8 mouse cellular contexts compared by ENCODE assay signal in genomic region chr15:98762670-98763529, GRCm38 (mm10). TPM values are rescaled to one million over a fixed set of nuclear protein-coding genes. Genes with fewer than 3 reads are reported as not detected.
DNase-seq lines count a peak whose midpoint lies in the region; ATAC-seq and TF ChIP-seq lines count a peak whose summit lies in the region.

TSS of gene Arf3 (minus strand) at chr15:98763214.

- DNase-seq in Patski (ENCODE audit: low read depth, low spot score) = peak; percentile 68
- DNase-seq in cerebellum, postnatal 14 days = peak; percentile 96 to 97
- DNase-seq in frontal cortex, postnatal 25 days (ENCODE audit: low spot score in 2 of 2) = peak; percentile 94 to 96
- DNase-seq in hindbrain, embryonic 14.5 days (ENCODE audit: low spot score) = peak; percentile 96
- DNase-seq in layer of hippocampus, postnatal 36 days = peak; percentile 96 to 97
- DNase-seq in lung, postnatal 36 days = peak; percentile 97
- peak; percentile 97 for DNase-seq in retina, postnatal 1 day
- peak; percentile 92 to 97 for DNase-seq in urinary bladder, adult 18-20 months (ENCODE audit: low spot score in 2 of 2)

- POLR2A ChIA-PET in Patski (lab: Charles Lee) = interaction anchor here (0.5 to 1.3 kb wide), 11 partner anchors 8 to 384 kb away, joined by 3 to 7 read pairs (median 4); no protein-coding TSS in a partner anchor

- TF ChIP-seq CTCF in Patski (IDR thresholded peaks at IDR 0.05) = no peak

- CTCF ChIA-PET in Patski (lab: Charles Lee) = interaction anchor here (0.7 to 0.9 kb wide), 2 partner anchors 11 to 18 kb away, joined by 3 read pairs; no protein-coding TSS in a partner anchor

- peaks cover 20% of the 10 kb centered on the region for H3K4me1 ChIP-seq in hindbrain, embryonic 14.5 days (replicated peaks; ENCODE audit: control insufficient read depth, insufficient read depth, low read length)

- H3K9ac ChIP-seq in hindbrain, embryonic 14.5 days = peak within 1 kb of the TSS; percentile 92

- peak within 1 kb of the TSS; percentile 72 for H3K4me2 ChIP-seq in hindbrain, embryonic 14.5 days (replicated peaks)

- in situ Hi-C loops in Patski (cut with MboI; ENCODE audit: low pct_unique_long_range_greater_than_20kb) = no loop called here

- H3K9me3 ChIP-seq in hindbrain, embryonic 14.5 days (ENCODE audit: control insufficient read depth, low read length) = no peaks in the 10 kb centered on the region

- H3K36me3 ChIP-seq in hindbrain, embryonic 14.5 days (replicated peaks; ENCODE audit: control insufficient read depth, insufficient read depth) = peaks cover 22% of the 10 kb centered on the region

- peak within 1 kb of the TSS; percentile 86 for H3K4me3 ChIP-seq in hindbrain, embryonic 14.5 days (replicated peaks; ENCODE audit: low read length)

- no peaks in the 10 kb centered on the region for H3K27me3 ChIP-seq in Patski
- H3K27me3 ChIP-seq in hindbrain, embryonic 14.5 days (ENCODE audit: control insufficient read depth, insufficient read depth, low read length) = peaks cover 17% of the 10 kb centered on the region

- WGBS in hindbrain, embryonic 14.5 days = under 1% methylated on average over 72 of the region's 76 CpGs

- peak within 1 kb of the TSS; percentile 92 for H3K27ac ChIP-seq in hindbrain, embryonic 14.5 days

- peak; percentile 69 for ATAC-seq in Patski
- ATAC-seq in hindbrain, embryonic 14.5 days (ENCODE audit: low FRiP score) = peak; percentile 97

RNA-seq across cellular contexts. Expression of gene Arf3, which starts in this region (rescaled TPM):
- 136 TPM for polyA plus RNA-seq in Patski (2021)
- 77.2 and 84.7 TPM in 2 replicates for polyA plus RNA-seq in hindbrain, embryonic 14.5 days (2014; fragmentation: Nextera tagmentation; extraction: Ambion mirVana)
- total RNA-seq in layer of hippocampus, postnatal 36 days (2021) = 100 to 1,000 TPM; 792 to 841 TPM

Comparison
In these comparisons a context has a peak if more than half of its experiments do, and no peak if none do; other contexts are left out.
1. Peak in every context shown above with its lines: DNase-seq, ATAC-seq, H3K4me3 ChIP-seq and H3K27ac ChIP-seq.